Mouse (Mus musculus) NIH3T3 (cell line): ENCODE results near the gene Bicc1.
A peak's percentile ranks its signal among the peaks of the same experiment; 100 is the strongest.

Experiments
- DNase-seq: peaks from one replicate; pipeline ENCODE4 v3.0.0-alpha.2; 2012; ENCODE audit warnings: low read depth

Bicc1 gene

DNA sequence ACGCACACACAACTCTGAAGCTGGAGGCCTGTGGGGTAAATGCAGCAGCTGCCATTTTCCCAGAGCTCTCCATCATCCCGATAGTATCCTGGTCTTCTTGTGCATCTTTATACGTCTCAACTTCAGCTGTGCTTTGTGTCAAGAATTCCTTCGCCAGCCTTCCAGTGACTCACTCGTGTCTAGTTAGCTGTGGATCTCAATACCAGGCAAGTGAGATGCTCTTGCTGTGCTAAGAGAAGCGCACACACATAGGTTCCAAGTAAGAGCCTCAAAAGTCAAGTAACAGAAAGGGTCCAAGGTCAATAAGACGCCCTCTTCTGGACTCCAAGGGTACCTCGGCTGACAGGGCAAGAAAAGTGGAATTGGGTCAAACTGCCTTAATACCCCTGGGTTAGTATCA, 37.0 kb downstream of the Bicc1 start:
- DNase-seq: no peak

- no peak for DNase-seq
These were observed 38.7 kb downstream of the Bicc1 start for GRCm38 (mm10) chr10:71120769-71121165.

DNA sequence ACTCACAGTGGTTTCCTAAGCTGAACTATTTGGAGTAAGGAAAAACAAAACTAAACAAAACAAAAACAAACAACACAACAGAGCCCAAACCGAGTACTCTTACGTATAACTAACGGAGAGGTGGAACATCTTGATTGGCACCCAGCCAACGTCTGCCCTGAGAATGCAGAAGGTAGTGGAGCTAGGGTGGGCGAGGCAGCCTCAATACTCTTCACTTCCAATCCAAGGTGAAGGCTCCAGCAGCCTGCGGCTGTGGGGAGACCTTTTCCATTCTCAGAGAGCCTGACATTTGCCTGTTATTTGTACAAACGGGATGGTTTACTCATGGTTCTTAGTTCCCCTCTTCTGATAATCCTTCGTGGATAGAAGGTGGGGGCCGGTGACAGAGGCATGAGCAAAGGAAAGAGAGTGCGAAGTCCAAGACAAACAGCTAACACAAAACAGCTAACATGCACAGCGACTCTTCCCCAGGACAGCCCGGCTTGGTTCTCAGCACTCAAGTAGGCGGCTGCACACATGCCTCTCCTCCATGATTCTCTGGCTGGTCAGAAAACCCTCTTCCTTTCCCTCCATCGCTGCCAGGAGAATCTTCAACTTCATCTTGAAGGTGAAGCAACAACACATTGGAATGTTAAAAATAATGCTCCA, 39.3 kb downstream of the Bicc1 start:
- no peak for DNase-seq

- peak; percentile 65 for DNase-seq
These were observed 40.2 kb downstream of the Bicc1 start for GRCm38 (mm10) chr10:71119120-71119847.

GRCm38 (mm10) chr10:71117766-71118165, 41.7 kb downstream of the Bicc1 start:
- DNase-seq: no peak

DNA sequence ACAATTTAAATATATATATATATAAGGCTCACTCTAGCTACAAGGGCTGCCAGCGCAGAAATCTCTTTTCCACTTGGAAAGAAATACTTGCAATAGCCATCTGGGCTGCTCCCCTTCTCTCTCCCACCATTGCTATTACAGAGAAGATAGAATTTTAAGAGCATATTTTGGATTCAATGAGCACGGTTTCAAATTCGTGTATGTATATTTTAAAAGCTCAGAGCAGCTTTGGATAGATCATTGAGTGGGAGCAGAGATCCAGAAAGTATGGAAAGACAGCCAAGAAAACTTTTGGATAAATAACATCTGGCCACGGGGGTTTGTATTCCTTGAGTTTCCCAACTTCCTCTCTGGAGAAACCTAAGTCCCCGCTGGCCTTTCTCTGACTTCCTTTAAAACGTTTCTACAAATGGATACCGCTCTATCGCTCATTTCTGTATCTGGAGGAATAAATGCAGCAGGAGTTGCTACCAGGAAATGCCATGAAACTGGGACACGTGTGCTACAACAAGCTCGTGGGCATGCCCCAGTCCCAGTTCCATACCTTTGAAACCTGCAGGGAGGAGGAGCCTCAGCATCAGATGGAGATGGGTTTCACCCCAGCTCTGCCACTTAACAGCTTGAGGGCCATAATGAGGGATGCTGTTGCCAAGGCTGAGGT, 45.1 kb downstream of the Bicc1 start:
- no peak for DNase-seq

DNA sequence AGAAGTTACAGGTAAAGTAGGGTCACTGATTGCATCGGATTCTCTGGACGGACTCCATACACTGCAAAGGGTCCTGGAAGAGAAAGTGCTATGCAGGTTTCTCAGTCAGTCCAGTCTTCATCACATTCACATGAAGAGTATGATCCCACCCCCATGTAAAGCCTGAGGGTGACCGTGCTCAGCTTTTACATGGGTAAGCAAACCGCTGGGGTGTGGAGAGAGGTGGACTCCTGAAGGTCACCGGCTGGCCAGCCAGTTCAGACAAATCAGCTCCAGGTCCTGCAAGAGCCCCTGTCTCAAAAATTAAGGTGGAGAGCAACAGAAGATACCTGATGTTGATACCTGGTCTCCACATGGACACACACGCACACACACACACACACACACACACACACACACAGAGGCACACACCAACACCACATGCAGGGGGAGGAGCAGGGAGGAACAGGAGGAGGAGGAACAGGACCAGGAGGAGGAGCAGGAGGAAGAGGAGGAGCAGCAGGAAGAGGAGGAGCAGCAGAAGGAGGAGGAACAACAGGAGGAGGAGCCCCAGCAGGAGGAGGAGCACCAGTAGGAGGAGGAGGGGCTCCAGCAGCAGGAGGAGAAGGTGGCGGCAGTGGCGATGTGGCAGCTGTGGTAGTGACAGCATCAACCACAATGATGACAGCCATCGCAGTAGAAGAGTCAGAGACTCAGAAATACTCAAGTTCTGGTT, 52.9 kb downstream of the Bicc1 start:
- no peak for DNase-seq

DNA sequence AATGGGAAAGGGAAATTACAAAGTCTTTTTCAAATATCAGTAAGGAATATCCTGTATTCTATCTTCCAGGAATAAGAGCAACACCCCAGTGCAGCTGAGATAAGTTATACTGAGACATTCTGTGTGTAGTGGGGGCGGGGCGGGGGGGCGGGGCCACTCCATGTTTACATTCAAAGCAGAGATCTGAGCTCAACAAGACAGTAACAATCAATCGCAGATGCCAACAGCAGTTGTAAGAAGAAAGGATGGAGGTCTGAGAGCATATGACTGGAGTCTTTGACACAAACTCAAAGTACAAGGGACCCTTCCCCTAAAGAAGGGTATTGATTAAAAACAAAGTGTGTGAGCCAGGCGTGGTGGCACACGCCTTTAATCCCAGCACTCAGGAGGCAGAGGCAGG, 54.7 kb downstream of the Bicc1 start:
- no peak for DNase-seq

- no peak for DNase-seq
These were observed 58.5 kb downstream of the Bicc1 start for GRCm38 (mm10) chr10:71100815-71101499.

DNA sequence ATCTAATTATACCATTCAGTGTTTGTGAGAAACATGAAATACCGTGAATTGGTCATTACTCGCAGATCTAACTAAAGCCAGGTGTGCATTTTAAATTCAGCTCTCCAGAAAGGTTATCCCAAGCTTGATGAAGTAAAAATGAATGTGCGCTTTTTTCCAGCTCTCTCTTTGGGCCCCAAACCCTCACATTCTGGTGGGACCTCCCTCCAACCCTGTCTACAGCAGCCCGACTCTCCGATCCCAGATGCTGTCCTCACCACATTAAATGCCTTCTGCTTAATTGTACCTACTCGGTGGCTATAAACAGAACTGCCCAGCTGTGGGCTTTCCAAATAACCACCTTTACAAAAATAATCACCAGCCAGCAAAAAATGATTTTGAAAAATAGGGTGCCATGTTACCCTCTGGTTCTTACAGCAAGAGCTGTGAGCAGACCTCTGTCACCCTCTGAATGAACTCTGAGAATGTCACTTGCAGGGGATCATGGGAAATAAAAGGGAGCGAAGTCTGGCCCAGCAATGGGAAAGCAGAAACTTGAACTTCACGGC, 64.7 kb downstream of the Bicc1 start:
- no peak for DNase-seq

GRCm38 (mm10) chr10:71093312-71093711, 66.2 kb downstream of the Bicc1 start:
- peak; percentile 19 for DNase-seq

GRCm38 (mm10) chr10:71087359-71087716, 72.2 kb downstream of the Bicc1 start:
- DNase-seq: no peak

DNA sequence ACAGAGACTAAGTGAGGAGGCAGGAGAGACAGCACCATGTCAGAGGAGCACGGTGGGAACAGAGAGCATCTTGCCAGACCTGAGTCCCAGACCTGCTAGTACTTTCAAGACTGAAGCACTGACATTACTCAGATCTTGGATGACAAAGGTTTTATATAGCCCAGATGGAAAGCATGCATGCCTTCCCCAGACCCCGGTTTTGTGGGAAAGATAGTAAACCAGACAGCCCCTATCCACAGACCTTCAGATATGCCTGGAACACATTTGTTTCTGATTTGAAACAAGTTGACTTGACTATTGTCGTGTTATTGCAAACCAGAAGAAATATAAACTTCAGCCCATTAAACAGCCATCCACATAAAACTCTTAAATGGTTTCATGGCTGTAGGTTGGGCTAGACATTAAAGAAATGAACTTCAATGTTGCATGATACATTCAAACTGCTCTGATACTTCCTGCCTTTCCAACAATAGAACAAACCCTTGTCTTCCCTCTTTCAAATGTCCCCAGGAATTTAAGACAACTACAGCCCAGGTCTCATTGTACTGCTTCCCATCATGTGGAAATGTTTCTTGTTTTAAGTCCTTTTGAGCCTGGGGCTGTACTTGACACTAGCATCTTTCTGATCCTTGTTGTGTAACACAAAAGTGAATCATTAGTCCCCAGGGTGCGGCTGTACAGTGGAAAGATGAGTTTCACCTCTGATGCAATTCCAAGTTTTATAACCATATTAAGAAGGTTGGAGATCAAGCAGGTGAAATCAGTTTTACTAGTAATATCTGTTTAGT, 72.7 kb downstream of the Bicc1 start:
- DNase-seq: peak; percentile 65

DNA sequence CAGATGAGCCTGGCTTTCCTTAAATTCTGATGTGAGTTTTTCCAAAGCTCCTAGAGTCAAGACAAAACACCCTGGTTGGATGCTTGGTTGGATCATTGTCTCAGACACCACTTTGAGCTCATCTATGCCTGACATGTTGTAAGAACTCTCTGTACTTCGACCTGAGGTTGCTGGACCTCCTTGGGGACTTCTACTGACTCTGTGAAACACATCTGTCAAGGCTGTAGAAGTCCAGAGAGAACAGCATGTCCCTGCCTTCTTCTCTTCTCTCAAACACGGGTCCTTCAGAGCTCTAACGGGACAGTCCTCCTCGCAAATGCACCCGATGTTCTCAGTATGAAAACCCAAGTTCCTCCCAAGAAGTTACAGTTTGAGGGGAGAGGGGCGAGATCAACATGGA, 76.5 kb downstream of the Bicc1 start:
- DNase-seq: no peak

- no peak for DNase-seq
These were observed 80.6 kb downstream of the Bicc1 start for GRCm38 (mm10) chr10:71078856-71079255.

DNA sequence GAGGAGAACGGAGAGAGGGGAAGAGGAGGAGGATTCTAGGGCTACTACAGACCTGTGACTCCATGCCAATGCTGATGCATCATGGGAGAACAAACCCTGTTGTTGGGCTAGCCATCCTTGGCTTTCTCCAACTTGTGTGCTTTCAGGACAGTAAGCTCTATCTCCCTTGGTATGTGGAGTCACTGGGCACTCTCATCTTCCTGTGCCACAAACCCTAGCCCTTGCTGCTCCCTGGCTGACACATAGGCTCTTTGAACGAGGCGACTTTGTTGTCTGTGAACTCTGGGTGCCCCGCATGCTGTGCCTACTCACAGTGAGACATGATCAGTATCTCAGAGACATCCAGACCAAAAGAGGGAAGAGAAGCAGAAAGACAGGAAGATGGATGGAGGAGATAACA, 94.5 kb downstream of the Bicc1 start:
- no peak for DNase-seq

DNA sequence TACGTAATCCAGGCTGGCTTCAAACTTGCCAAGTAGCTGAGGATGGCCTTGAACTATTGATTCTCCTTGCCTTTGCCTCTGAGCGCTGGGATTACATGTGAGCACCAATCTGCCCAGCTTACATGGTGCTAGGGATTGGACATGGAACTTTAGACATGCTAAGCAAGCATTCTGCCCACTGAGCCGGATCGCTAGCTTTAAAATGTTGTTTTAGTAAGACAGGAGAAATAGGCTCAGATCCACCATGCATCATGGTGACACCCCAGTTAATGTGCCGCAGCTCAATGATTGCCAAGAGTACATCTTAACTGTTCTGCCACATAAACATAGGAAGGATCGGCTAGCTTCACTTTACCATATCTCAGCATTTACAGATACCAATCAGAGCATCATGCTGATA, 94.9 kb downstream of the Bicc1 start:
- DNase-seq: no peak

GRCm38 (mm10) chr10:71062151-71062550, 97.3 kb downstream of the Bicc1 start:
- peak; percentile 71 for DNase-seq

GRCm38 (mm10) chr10:71060269-71060668, 99.2 kb downstream of the Bicc1 start:
- peak; percentile 66 for DNase-seq

DNA sequence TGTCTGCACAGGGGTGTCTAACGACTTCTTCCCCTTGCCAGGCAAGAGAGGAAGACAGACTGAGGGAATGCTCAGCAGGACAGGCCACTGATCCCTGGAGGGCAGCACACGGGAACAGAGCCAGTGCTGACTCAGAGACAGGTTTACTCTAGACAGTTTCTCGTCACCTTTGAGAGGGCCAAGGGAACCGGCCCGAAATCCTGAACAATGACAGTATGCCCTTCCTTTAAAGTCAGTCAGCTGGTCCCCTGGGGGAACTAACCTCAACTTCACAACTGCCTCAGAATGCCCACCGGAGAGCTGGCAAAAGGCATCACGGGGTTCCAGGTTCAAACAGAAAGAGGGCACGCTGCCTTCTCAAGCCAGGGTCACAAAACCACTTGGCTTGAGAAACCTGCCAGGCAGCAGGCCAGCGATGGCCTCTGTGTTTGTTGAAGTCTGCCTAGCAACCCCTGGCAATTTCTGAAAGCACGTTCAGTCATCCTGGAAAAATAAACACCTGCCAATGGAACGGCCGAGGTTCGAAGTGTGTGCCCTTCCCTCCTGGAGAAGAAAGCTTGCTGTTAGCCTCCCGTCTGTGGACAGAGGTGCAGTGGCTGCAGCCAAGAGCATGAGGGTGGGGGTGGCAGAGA, 100.8 kb downstream of the Bicc1 start:
- peak; percentile 89 for DNase-seq

DNA sequence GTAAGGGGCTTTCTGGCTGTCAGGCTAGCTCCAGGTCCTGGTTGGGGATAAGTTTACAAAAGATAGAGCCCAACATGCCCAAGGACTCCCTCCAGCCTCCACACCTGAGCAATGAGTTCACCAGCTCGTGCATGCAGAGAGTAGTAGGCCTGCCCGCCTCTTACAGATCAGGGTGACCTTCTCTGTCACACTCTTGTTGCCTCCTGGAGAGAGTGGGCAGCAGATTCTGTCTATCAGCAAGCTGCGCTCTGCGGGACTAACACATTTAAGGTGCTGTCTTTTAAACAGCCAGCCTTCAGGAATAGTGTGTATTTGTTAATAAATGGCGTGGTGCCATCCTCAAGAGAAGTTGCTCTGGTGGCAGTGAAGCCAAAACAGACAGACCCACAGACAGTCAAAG, 101.4 kb downstream of the Bicc1 start:
- no peak for DNase-seq
